Comparison of ENCODE assay signal across 19 mouse cellular contexts in the genomic region with DNA sequence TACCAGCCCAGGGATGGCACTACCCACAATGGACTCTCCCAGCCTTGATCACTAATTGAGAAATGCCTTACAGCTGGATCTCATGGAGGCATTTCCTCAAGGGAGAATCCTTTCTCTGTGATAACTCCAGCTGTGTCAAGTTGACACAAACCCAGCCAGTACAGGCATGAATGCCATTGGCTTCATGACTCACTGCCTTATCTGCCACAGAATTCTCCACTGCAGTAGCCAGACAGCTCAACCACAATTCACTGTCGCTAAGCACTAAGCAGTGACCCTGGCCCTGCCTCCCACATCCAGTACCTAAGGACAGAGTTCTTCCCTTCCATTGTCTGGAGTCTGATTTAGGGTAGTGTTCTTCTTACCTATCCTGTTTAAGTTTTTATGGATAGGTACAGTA.
A peak's percentile ranks its signal among the peaks of the same experiment; 100 is the strongest.
DNase-seq lines count a peak whose midpoint lies in the region; ATAC-seq lines count a peak whose summit lies in the region.
"Had no signal": no experiment of that assay in that cellular context is flagged by ENCODE, and none has a peak within 500 bp of the region (broad histone marks: within the 10 kb centered on the region; RNA-seq: fewer than 3 reads in every experiment).

No protein-coding gene starts in this region.

- H3K4me2 ChIP-seq in heart, embryonic 13.5 days: no peak overlapping the region
- no peak overlapping the region for H3K4me2 ChIP-seq in forebrain, embryonic 12.5 days
- H3K4me2 ChIP-seq: embryonic facial prominence, embryonic 12.5 days had no signal

- intact Hi-C loops in heart, postnatal 25 days (cut with DNase I): loop anchor here (2.0 kb wide), 1 partner anchor 16 kb away; no protein-coding TSS in a partner anchor

- H3K4me1 ChIP-seq in heart, embryonic 13.5 days: peaks cover 24% of the 10 kb centered on the region
- peaks cover 10% of the 10 kb centered on the region for H3K4me1 ChIP-seq in forebrain, embryonic 12.5 days
- H3K4me1 ChIP-seq: embryonic facial prominence, embryonic 12.5 days had no signal

- ATAC-seq in heart, embryonic 13.5 days (ENCODE audit: extremely low read depth, insufficient number of reproducible peaks, low FRiP score, low TSS enrichment): no peak
- ATAC-seq in forebrain, embryonic 12.5 days (ENCODE audit: low FRiP score): no peak
- ATAC-seq: forebrain, postnatal 0 days; inflammation-experienced regulatory T-cells, adult 6 months; midbrain, embryonic 16.5 days had no signal

- peak overlapping the region; percentile 20; the same call in 1 of the 2 replicates for H3K27ac ChIP-seq in heart, embryonic 13.5 days (replicated peaks)
- H3K27ac ChIP-seq in forebrain, embryonic 12.5 days: no peak overlapping the region
- H3K27ac ChIP-seq: embryonic facial prominence, embryonic 12.5 days had no signal

- H3K36me3 ChIP-seq in heart, embryonic 13.5 days: no peaks in the 10 kb centered on the region
- no peaks in the 10 kb centered on the region for H3K36me3 ChIP-seq in forebrain, embryonic 12.5 days (replicated peaks)
- H3K36me3 ChIP-seq: embryonic facial prominence, embryonic 12.5 days had no signal

- H3K9ac ChIP-seq in heart, embryonic 13.5 days: no peak overlapping the region
- no peak overlapping the region for H3K9ac ChIP-seq in forebrain, embryonic 12.5 days
- H3K9ac ChIP-seq: embryonic facial prominence, embryonic 12.5 days; forebrain, postnatal 0 days had no signal

- H3K9me3 ChIP-seq in heart, embryonic 13.5 days: no peaks in the 10 kb centered on the region
- H3K9me3 ChIP-seq in forebrain, embryonic 12.5 days: no peaks in the 10 kb centered on the region
- H3K9me3 ChIP-seq: embryonic facial prominence, embryonic 12.5 days had no signal

- WGBS in heart, embryonic 13.5 days: 5% methylated on average over 1 of the region's 1 CpGs
- WGBS in forebrain, embryonic 12.5 days: 97% methylated on average over 1 of the region's 1 CpGs

- H3K27me3 ChIP-seq in heart, embryonic 13.5 days (replicated peaks): no peaks in the 10 kb centered on the region
- H3K27me3 ChIP-seq in forebrain, embryonic 12.5 days: no peaks in the 10 kb centered on the region
- H3K27me3 ChIP-seq: CH12.LX; embryonic facial prominence, embryonic 12.5 days had no signal

- no peak for DNase-seq in heart, postnatal 25 days (ENCODE audit: low spot score)
- peak; percentile 80 for DNase-seq in 3T3-L1 (ENCODE audit: low read depth, low spot score)
- DNase-seq in Muller cell, postnatal 12 days (ENCODE audit: inconsistent ontology term): peak; percentile 43
- peak; percentile 41 for DNase-seq in adrenal gland, postnatal 25 days
- no peak for DNase-seq in cerebellum, adult 9-11 months
- DNase-seq: cerebellum, adult 18-20 months; forebrain, postnatal 0 days; kidney, adult 9 months; kidney, postnatal 4 days; lung, adult 2 months; lung, postnatal 4 days; right cerebral cortex, postnatal 4 days; thymus, postnatal 14 days had no signal

- H3K4me3 ChIP-seq in heart, embryonic 13.5 days: no peak overlapping the region
- H3K4me3 ChIP-seq in forebrain, embryonic 12.5 days (replicated peaks): no peak overlapping the region
- H3K4me3 ChIP-seq: embryonic facial prominence, embryonic 12.5 days had no signal

Comparison
In these comparisons a context has a peak if more than half of its experiments do, and no peak if none do; other contexts are left out.
1. DNase-seq: peak in 3T3-L1 (single experiment), Muller cell, postnatal 12 days (single experiment) and adrenal gland, postnatal 25 days (single experiment); none in heart, postnatal 25 days (single experiment) and cerebellum, adult 9-11 months (single experiment).